Mouse (Mus musculus) intestine, embryonic 15.5 days (tissue): Measurements from ENCODE around the gene Tff1. TPM values are rescaled to one million over a fixed set of nuclear protein-coding genes. Genes with fewer than 3 reads are reported as not detected.

ENCODE experiments used
- ATAC-seq: fragments of 200-750 bp; cut with Nextera tagmentation; 2 replicates; pipeline ENCODE4 v1.8.0; 2017; ENCODE audit warnings: moderate TSS enrichment, moderate library complexity
- H3K27ac ChIP-seq: fragments of 300-500 bp; sonication (generic); 2 replicates; pipeline ENCODE4 v1.5.1; 2015; ENCODE audit warnings: mild to moderate bottlenecking, inconsistent platforms
- H3K27me3 ChIP-seq: fragments of 300-500 bp; sonication (generic); replicated peaks from 2 replicates; pipeline ENCODE4 v1.6.1; 2015; ENCODE audit warnings: inconsistent platforms
- H3K36me3 ChIP-seq: fragments of 300-500 bp; sonication (generic); 2 replicates; pipeline ENCODE4 v1.6.1; 2015; ENCODE audit warnings: inconsistent platforms
- H3K4me1 ChIP-seq: fragments of 300-500 bp; sonication (generic); replicated peaks from 2 replicates; pipeline ENCODE4 v1.6.1; 2015; ENCODE audit warnings: inconsistent platforms
- H3K4me2 ChIP-seq: fragments of 300-500 bp; sonication (generic); replicated peaks from 2 replicates; pipeline ENCODE4 v1.6.1; 2015; ENCODE audit warnings: mild to moderate bottlenecking, inconsistent platforms
- H3K4me3 ChIP-seq: fragments of 300-500 bp; sonication (generic); replicated peaks from 2 replicates; pipeline ENCODE4 v1.5.1; 2015; ENCODE audit warnings: inconsistent platforms
- H3K9ac ChIP-seq: fragments of 300-500 bp; sonication (generic); 2 replicates; pipeline ENCODE4 v1.6.1; 2015; ENCODE audit warnings: inconsistent platforms
- H3K9me3 ChIP-seq: fragments of 300-500 bp; sonication (generic); 2 replicates; pipeline ENCODE4 v1.6.1; 2016; ENCODE audit warnings: inconsistent platforms
- WGBS: fragments of 180-500 bp; shearing (Covaris S2); methylation state at CpG from one replicate; pipeline ENCODE4 v1.1.7; 2015; 5-methylcytosine and 5-hydroxymethylcytosine counted together
- polyA plus RNA-seq: library from polyadenylated mRNA; unstranded; fragments of >200 nt; fragmentation: Nextera tagmentation; extraction: Ambion mirVana; gene quantifications from 2 replicates; pipeline ENCODE4 v1.2.1, GENCODE M21; 2015

Tff1 gene
- polyA plus RNA-seq, 1 experiment from 2014 or later, result 5.8 TPM

GRCm38 (mm10) chr17:31184269-31184990 is 19.4 kb upstream of the Tff1 start:
- no peaks in the 10 kb centered on the region for H3K9me3 ChIP-seq
- no peaks in the 10 kb centered on the region for H3K27me3 ChIP-seq
- H3K9ac ChIP-seq, result no peak overlapping the region
- H3K36me3 ChIP-seq, result no peaks in the 10 kb centered on the region
- 0 out of 2 replicates have a peak overlapping the region, but pooled peaks have one; percentile 17 for H3K4me2 ChIP-seq
- WGBS, result 71% methylated on average over 12 of the region's 12 CpGs
- peaks cover 7% of the 10 kb centered on the region for H3K4me1 ChIP-seq
- peak overlapping the region; percentile 10; the same call in 1 of the 2 replicates for H3K27ac ChIP-seq
- ATAC-seq, result no peak
- H3K4me3 ChIP-seq, result no peak overlapping the region

DNA sequence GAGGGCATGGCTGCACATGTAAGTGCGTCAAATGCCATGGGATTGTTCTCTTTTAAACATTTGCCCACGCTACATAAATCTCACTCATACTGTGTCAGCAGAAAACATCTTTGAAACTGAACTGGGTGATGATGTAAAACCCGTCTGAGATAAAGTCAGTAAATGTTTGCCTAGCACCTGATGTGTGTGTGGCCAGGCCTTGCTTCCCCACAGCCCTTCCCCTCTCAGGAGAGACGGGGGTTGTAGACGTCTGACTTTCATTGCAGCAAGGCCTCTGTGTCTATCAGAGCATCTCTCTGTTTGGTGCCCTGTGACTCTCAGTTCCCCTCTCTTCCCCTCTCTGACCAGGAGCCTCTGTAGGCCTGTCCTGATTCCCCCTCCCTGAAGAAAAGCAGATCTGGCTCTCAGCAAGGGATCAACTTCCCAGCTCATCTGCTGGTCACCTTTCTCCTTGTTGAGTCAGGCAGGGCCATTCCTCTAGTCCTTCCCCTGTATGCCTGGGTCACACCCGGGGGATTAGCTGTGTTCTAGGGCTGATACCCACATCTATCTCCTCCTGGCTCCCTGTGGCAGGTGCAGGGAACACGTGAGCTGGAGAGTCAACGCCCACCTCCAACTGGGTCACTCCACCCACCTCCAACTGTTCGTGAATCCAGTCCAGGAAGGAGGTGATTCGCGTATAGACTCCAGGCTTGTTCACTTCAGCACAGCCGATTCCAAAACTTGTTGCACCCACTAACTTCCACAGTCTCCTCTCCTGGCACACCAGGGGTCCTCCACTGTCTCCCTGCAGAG is 18.3 kb upstream of the Tff1 start:
- peak; percentile 87 for ATAC-seq
- no peak overlapping the region for H3K9ac ChIP-seq

DNA sequence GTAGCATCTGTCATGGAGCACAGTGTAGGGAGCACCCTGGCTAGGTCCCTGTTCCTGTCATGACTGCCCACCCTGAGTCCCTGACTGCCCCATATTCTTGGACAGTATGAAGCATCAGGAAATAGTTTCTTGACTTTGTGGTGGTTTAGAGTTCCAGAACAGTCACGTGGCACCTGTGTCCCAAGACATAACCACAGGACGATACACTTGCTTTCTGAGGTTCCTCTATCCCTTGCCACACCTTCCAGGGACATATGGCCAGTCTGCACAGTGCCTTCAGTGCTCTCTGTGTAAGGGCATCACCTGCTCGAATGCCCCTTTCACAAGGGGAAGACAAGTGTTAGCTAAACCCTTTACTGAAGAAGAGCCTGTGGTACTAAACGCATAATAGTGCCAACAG is 16.4 kb upstream of the Tff1 start:
- no peaks in the 10 kb centered on the region for H3K9me3 ChIP-seq
- 82% methylated on average over 4 of the region's 4 CpGs for WGBS

More for the DNA sequence above, 18.3 kb upstream of the Tff1 start:
- Histone ChIP-seq H3K36me3 (no peaks in the 10 kb centered on the region), H3K4me1 (peaks cover 7% of the 10 kb centered on the region), H3K27me3 (no peaks in the 10 kb centered on the region), H3K4me2 (0 out of 2 replicates have a peak overlapping the region, but pooled peaks have one; percentile 17), H3K27ac (peak overlapping the region; percentile 59), H3K4me3 (no peak overlapping the region), H3K9me3 (no peaks in the 10 kb centered on the region)
- WGBS, result 42% methylated on average over 12 of the region's 12 CpGs

DNA sequence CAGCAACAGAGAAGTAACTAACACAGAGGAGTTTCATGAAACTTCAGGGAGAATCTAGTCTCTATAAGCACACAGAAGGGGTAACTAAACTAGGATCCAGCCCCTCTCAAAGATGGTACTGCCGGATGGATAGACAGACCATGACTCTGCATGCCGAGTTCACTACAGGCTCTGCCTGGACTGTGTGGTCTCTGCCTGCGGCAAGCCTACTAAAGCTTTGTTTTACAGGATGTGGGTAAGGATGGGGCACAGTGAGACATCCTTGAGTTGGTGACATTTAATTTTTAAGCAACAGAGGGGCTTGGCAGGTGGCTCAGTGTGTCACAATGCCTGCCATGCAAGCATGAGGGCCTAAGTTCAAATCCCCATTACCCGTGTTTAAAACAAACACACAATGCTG is 11.2 kb upstream of the Tff1 start:
- H3K4me3 ChIP-seq, result no peak overlapping the region
- H3K4me2 ChIP-seq, result no peak overlapping the region
- no peaks in the 10 kb centered on the region for H3K9me3 ChIP-seq
- no peak overlapping the region for H3K27ac ChIP-seq
- no peaks in the 10 kb centered on the region for H3K36me3 ChIP-seq
- WGBS, result 89% methylated on average over 4 of the region's 4 CpGs
- H3K9ac ChIP-seq, result no peak overlapping the region
- 0 out of 2 replicates have a peak, but pooled peaks cover 2% of the 10 kb centered on the region for H3K4me1 ChIP-seq
- H3K27me3 ChIP-seq, result no peaks in the 10 kb centered on the region
- ATAC-seq, result no peak

More for the DNA sequence above, 16.4 kb upstream of the Tff1 start:
- no peak overlapping the region for H3K4me3 ChIP-seq
- no peak overlapping the region for H3K9ac ChIP-seq
- no peak overlapping the region for H3K4me2 ChIP-seq
- no peak for ATAC-seq
- H3K27me3 ChIP-seq, result no peaks in the 10 kb centered on the region
- H3K27ac ChIP-seq, result no peak overlapping the region
- H3K4me1 ChIP-seq, result peaks cover 7% of the 10 kb centered on the region
- H3K36me3 ChIP-seq, result no peaks in the 10 kb centered on the region

DNA sequence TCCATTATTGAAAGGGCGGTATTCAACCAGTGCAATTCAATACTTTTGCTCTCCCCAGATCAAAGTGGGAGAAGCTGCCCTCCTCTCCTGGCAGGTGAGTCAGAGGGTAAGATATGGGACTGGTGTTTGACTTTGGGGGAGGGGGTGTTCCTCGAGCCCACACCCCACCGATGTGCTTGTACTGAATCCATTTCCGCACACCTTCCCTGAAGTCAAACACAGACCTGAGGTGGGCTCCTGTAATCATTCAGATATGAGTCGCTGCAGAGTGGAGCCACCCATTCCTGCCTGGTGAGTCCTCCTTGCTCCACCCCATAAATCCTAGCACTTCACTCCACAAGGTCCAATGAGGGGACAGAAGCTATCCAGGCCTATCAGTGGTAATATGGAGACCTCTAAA is 4.7 kb upstream of the Tff1 start:
- no peak overlapping the region for H3K4me3 ChIP-seq
- ATAC-seq, result peak; percentile 36; the same call in 1 of the 2 replicates
- no peak overlapping the region for H3K4me2 ChIP-seq
- 0 out of 2 replicates have a peak, but pooled peaks cover 3% of the 10 kb centered on the region for H3K4me1 ChIP-seq
- WGBS, result 63% methylated on average over 5 of the region's 5 CpGs
- H3K36me3 ChIP-seq, result no peaks in the 10 kb centered on the region
- no peak overlapping the region for H3K9ac ChIP-seq
- H3K27me3 ChIP-seq, result no peaks in the 10 kb centered on the region
- H3K9me3 ChIP-seq, result no peaks in the 10 kb centered on the region
- H3K27ac ChIP-seq, result no peak overlapping the region

GRCm38 (mm10) chr17:31163821-31164220 is 1.3 kb downstream of the Tff1 start:
- no peak for ATAC-seq
- no peaks in the 10 kb centered on the region for H3K36me3 ChIP-seq
- no peak overlapping the region for H3K9ac ChIP-seq
- H3K4me3 ChIP-seq, result no peak overlapping the region
- no peak overlapping the region for H3K4me2 ChIP-seq
- H3K4me1 ChIP-seq, result 0 out of 2 replicates have a peak, but pooled peaks cover 3% of the 10 kb centered on the region
- whole genome bisulfite sequencing, result 75% methylated on average over 2 of the region's 2 CpGs
- peaks cover 4% of the 10 kb centered on the region; the same call in 1 of the 2 replicates for H3K9me3 ChIP-seq
- H3K27me3 ChIP-seq, result no peaks in the 10 kb centered on the region
- no peak overlapping the region for H3K27ac ChIP-seq

GRCm38 (mm10) chr17:31162607-31163006 is 2.5 kb downstream of the Tff1 start:
- H3K4me1 ChIP-seq, result 0 out of 2 replicates have a peak, but pooled peaks cover 3% of the 10 kb centered on the region
- no peak overlapping the region for H3K4me2 ChIP-seq
- no peak overlapping the region for H3K27ac ChIP-seq
- no peak overlapping the region for H3K4me3 ChIP-seq
- H3K36me3 ChIP-seq, result no peaks in the 10 kb centered on the region
- H3K27me3 ChIP-seq, result no peaks in the 10 kb centered on the region
- ATAC-seq, result no peak
- H3K9me3 ChIP-seq, result peaks cover 4% of the 10 kb centered on the region; the same call in 1 of the 2 replicates
- 78% methylated on average over 12 of the region's 12 CpGs for WGBS
- H3K9ac ChIP-seq, result no peak overlapping the region

- H3K9me3 ChIP-seq, result peaks cover 4% of the 10 kb centered on the region; the same call in 1 of the 2 replicates
- no peaks in the 10 kb centered on the region for H3K27me3 ChIP-seq
- no peak overlapping the region for H3K9ac ChIP-seq
- no peak overlapping the region for H3K4me3 ChIP-seq
- no peaks in the 10 kb centered on the region for H3K4me1 ChIP-seq
- H3K4me2 ChIP-seq, result no peak overlapping the region
- WGBS, result 91% methylated on average over 4 of the region's 4 CpGs
- no peak overlapping the region for H3K27ac ChIP-seq
- H3K36me3 ChIP-seq, result no peaks in the 10 kb centered on the region
- ATAC-seq, result no peak
These were observed 4.8 kb downstream of the Tff1 start for GRCm38 (mm10) chr17:31160291-31160690.

GRCm38 (mm10) chr17:31157921-31158320 is 7.2 kb downstream of the Tff1 start:
- no peak for ATAC-seq
- H3K9ac ChIP-seq, result no peak overlapping the region
- peaks cover 4% of the 10 kb centered on the region; the same call in 1 of the 2 replicates for H3K9me3 ChIP-seq
- H3K27me3 ChIP-seq, result no peaks in the 10 kb centered on the region
- no peaks in the 10 kb centered on the region for H3K4me1 ChIP-seq
- no peaks in the 10 kb centered on the region for H3K36me3 ChIP-seq
- 75% methylated on average over 6 of the region's 6 CpGs for WGBS
- no peak overlapping the region for H3K4me2 ChIP-seq
- H3K4me3 ChIP-seq, result no peak overlapping the region
- no peak overlapping the region for H3K27ac ChIP-seq

DNA sequence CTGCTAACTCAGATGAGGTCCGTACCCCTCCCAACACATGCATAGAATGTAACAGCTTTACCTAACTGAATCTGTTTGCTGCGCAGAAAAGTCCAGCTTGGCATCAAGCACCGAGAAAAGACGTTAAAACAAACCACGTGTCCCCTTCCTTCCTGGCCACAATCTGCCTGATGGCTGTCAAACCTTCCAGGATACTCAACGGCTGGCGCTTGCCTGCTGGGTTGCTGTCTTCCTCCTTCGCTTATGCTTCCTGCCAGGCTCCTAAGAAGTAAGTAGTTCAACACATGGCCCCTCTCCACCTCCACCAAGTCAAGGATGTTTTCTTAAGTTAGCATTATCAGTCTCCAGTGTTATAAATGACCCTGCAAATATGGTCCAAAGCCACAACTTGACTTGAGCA is 11.3 kb downstream of the Tff1 start:
- H3K4me3 ChIP-seq, result no peak overlapping the region
- no peaks in the 10 kb centered on the region for H3K9me3 ChIP-seq
- ATAC-seq, result no peak
- H3K4me2 ChIP-seq, result no peak overlapping the region
- H3K27ac ChIP-seq, result no peak overlapping the region
- WGBS, result 70% methylated on average over 8 of the region's 8 CpGs
- no peaks in the 10 kb centered on the region for H3K27me3 ChIP-seq
- no peaks in the 10 kb centered on the region for H3K36me3 ChIP-seq
- H3K4me1 ChIP-seq, result no peaks in the 10 kb centered on the region
- no peak overlapping the region for H3K9ac ChIP-seq

DNA sequence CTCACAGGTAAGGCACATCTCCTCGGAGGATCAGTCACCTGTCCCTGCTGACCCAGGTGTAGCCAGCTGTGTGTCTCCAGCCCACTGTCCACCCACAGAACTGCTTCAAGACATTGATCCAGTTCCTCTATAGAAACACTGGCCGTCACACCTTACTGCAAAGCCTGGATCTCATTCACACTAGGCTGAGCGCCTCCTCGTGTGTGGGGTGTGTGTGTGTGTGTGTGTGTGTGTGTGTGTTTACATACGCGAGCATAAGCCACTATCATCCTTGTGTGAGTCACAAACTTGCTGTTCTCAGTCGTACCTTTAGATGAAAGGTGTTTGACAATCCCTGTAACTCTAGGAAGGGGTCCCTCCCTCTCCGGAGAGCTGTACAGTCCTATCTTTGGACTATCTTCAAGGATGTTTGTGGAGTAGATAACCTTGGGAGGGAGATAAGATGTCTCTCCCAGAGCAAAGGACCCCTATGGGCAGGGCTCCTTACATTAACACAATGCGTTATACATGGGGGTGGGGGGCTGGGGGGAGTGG is 12.0 kb downstream of the Tff1 start:
- no peak overlapping the region for H3K9ac ChIP-seq
- no peak overlapping the region for H3K4me2 ChIP-seq
- H3K36me3 ChIP-seq, result no peaks in the 10 kb centered on the region
- H3K4me3 ChIP-seq, result no peak overlapping the region
- no peaks in the 10 kb centered on the region for H3K9me3 ChIP-seq
- H3K4me1 ChIP-seq, result no peaks in the 10 kb centered on the region
- H3K27ac ChIP-seq, result no peak overlapping the region
- WGBS, result 53% methylated on average over 9 of the region's 9 CpGs
- H3K27me3 ChIP-seq, result no peaks in the 10 kb centered on the region
- peak; percentile 71 for ATAC-seq

- Histone ChIP-seq H3K4me2 (no peak overlapping the region), H3K27ac (no peak overlapping the region), H3K4me3 (no peak overlapping the region), H3K4me1 (no peaks in the 10 kb centered on the region), H3K27me3 (no peaks in the 10 kb centered on the region), H3K9ac (no peak overlapping the region), H3K36me3 (no peaks in the 10 kb centered on the region), H3K9me3 (no peaks in the 10 kb centered on the region)
- 62% methylated on average over 5 of the region's 5 CpGs for WGBS
- peak; percentile 25 for ATAC-seq
These were observed 12.6 kb downstream of the Tff1 start for GRCm38 (mm10) chr17:31152512-31152911.
